Mouse (Mus musculus) liver, embryonic 16.5 days (tissue): ENCODE measurements around the gene Rae1. TPM values are rescaled to one million over a fixed set of nuclear protein-coding genes. Genes with fewer than 3 reads are reported as not detected.
A peak's percentile ranks its signal among the peaks of the same experiment; 100 is the strongest.

ENCODE experiments used
- ATAC-seq: fragments of 200-750 bp; cut with Nextera tagmentation; 2 replicates; pipeline ENCODE4 v1.8.0; 2017; ENCODE audit warnings: low read depth, mild to moderate bottlenecking, moderate number of reproducible peaks, moderate library complexity
- H3K27ac ChIP-seq: fragments of 300-500 bp; sonication (generic); 2 replicates; pipeline ENCODE4 v1.5.1; 2014; ENCODE audit warnings: mild to moderate bottlenecking, low read length
- H3K27me3 ChIP-seq: fragments of 300-500 bp; sonication (generic); 2 replicates; pipeline ENCODE4 v1.6.1; 2014; ENCODE audit warnings: low read depth, low read length, mixed read lengths; ENCODE audit not compliant: control insufficient read depth, insufficient read depth
- H3K36me3 ChIP-seq: fragments of 300-500 bp; sonication (generic); 2 replicates; pipeline ENCODE4 v1.6.1; 2014; ENCODE audit warnings: mild to moderate bottlenecking; ENCODE audit not compliant: control insufficient read depth, insufficient read depth
- H3K4me1 ChIP-seq: fragments of 300-500 bp; sonication (generic); 2 replicates; pipeline ENCODE4 v1.6.1; 2014; ENCODE audit warnings: low read depth, low read length, mixed read lengths; ENCODE audit not compliant: control insufficient read depth
- H3K4me2 ChIP-seq: fragments of 300-500 bp; sonication (generic); 2 replicates; pipeline ENCODE4 v1.6.1; 2014; ENCODE audit warnings: low read depth, low read length, mixed read lengths
- H3K4me3 ChIP-seq: fragments of 300-500 bp; sonication (generic); 2 replicates; pipeline ENCODE4 v1.5.1; 2014; ENCODE audit warnings: low read depth, mild to moderate bottlenecking, low read length
- H3K9ac ChIP-seq: fragments of 300-500 bp; sonication (generic); 2 replicates; pipeline ENCODE4 v1.6.1; 2014; ENCODE audit warnings: low read depth, low read length
- H3K9me3 ChIP-seq: fragments of 300-500 bp; sonication (generic); replicated peaks from 2 replicates; pipeline ENCODE4 v1.6.1; 2016; ENCODE audit warnings: low read length; ENCODE audit not compliant: control insufficient read depth
- WGBS: fragments of 180-500 bp; shearing (Covaris S2); extraction: QIAGEN DNeasy Blood & Tissue Kit; methylation state at CpG from one replicate; pipeline ENCODE4 v1.1.7; 2014; ENCODE audit not compliant: insufficient replicate concordance; 5-methylcytosine and 5-hydroxymethylcytosine counted together
- polyA plus RNA-seq: library from polyadenylated mRNA; unstranded; fragments of >200 nt; fragmentation: Nextera tagmentation; extraction: Ambion mirVana; gene quantifications from 2 replicates; pipeline ENCODE4 v1.2.1, GENCODE M21; 2015

The Rae1 gene
- polyA plus RNA-seq: 55.2 and 56.6 TPM in 2 replicates

DNA sequence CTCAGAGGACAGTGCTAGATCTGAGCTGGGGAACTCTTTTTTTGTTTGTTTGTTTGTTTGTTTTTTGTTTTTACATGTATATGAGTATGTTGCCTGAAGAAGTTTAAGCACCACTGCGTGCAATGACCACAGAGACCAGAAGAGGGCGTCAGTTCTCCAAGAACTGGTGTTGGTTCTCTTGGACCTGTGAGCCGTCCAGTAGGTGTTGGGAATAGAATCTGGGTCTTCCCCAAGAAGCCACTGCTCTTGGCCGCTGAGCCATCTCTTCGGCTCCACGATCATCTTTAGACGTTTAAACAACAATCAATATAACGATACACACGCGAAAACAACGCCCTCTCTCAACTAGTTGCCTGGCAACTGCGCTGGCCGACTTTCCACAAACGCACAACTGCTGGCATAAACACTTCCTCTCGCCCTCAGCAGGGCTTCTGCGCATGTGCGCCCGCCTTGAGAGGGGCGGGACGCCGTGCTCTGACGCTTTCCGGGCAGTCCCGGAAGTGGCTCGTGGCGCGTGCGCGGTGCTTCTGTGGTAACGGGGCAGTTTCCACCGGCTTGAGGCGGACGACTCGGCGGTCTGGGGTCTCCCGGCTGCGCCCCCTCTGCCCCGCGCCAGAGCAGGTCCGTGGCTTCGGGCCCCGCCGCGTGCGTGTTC, at the start of gene Rae1:
Gene Rae1 (plus strand): TSS at position 488 of the 655 bp plus-strand sequence.
- under 1% methylated on average over 45 of the region's 45 CpGs for WGBS
- peak; percentile 94 for ATAC-seq

DNA sequence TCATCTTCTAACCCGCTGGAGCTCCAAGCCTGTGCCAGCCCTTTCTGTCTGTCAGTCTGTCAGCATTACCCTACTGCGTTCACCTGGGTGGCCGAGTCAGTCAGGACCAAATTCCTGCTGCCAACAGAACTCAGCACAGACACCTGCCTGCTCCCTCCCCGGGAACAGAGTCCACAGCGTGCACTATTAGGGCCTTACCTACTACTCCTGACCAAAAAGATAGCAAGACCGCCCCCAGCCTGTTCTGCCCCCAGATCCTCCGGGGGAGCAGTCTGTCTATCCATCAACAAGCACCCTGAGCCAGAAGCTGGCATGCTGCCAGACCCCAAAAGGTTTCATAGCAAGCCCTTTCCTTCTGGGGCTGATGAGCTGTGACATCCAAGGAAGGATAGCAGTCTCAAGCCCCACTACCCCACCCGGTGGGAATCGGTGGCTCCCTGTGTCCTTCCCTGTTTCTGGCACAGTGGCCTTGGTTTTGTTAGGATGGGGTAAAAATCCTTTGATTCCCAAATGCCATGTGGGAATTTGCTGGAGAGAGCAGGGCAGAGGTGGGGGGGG, 49.7 kb upstream of the Rae1 start:
- Histone ChIP-seq H3K27ac (no peak overlapping the region), H3K36me3 (no peaks in the 10 kb centered on the region), H3K9me3 (no peaks in the 10 kb centered on the region), H3K4me2 (no peak overlapping the region), H3K4me3 (no peak overlapping the region), H3K27me3 (no peaks in the 10 kb centered on the region), H3K4me1 (no peaks in the 10 kb centered on the region), H3K9ac (no peak overlapping the region)
- 54% methylated on average over 9 of the region's 9 CpGs for WGBS
- no peak for ATAC-seq

More for the DNA sequence above, at the start of gene Rae1:
- peaks cover 22% of the 10 kb centered on the region for H3K36me3 ChIP-seq
- peak within 1 kb of the TSS; percentile 95 for H3K4me3 ChIP-seq
- no peaks in the 10 kb centered on the region; the same call in 1 of the 2 replicates for H3K27me3 ChIP-seq
- H3K9ac ChIP-seq: peak within 1 kb of the TSS; percentile 93
- H3K4me1 ChIP-seq: peaks cover 18% of the 10 kb centered on the region
- H3K27ac ChIP-seq: peak within 1 kb of the TSS; percentile 99
- H3K9me3 ChIP-seq: no peaks in the 10 kb centered on the region
- peak within 1 kb of the TSS; percentile 77 for H3K4me2 ChIP-seq

DNA sequence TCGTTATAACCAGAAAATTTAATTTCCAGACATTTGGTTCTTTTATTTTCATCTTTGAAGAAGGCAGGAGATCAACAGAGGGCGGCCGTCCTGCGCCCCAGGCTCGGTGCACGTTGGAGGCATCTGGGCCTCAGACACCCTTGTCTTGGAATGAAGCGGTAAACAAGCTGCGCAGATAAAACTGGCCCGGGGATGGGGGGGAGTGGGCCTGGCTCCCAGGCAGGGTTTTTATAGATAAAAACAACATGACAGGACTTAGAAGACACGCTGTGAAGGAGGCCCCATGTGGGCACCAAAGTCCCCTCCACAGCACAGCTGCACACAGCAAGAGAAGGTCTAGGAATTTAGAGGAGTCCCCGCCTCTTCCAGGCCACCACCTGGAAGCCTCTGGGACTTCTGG, 49.2 kb upstream of the Rae1 start:
- Histone ChIP-seq H3K4me1 (no peaks in the 10 kb centered on the region), H3K4me3 (no peak overlapping the region), H3K9me3 (no peaks in the 10 kb centered on the region), H3K36me3 (no peaks in the 10 kb centered on the region), H3K27me3 (no peaks in the 10 kb centered on the region), H3K27ac (no peak overlapping the region), H3K9ac (no peak overlapping the region), H3K4me2 (no peak overlapping the region)
- ATAC-seq: no peak
- WGBS: 27% methylated on average over 11 of the region's 11 CpGs

DNA sequence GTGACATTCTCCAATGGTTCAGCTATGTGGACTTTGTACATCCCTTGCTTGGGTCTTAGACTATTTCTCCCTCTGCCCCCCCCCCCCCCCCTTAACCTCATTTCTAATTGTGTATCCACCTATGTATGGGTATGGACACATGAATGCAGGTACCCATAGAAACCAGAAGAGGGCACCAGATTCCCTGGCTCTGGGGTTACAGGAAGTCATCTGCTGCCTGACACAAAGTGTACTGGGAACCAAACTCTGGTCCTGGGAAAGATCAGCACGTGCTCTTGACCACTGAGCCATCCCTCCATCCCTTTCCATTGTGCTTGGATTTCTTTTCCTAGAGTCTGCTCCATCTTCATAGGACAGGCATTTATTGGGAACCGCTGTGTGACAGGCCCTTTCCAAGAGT, 47.9 kb upstream of the Rae1 start:
- no peak overlapping the region for H3K4me3 ChIP-seq
- WGBS: 57% methylated on average over 2 of the region's 2 CpGs
- H3K4me2 ChIP-seq: no peak overlapping the region
- no peaks in the 10 kb centered on the region for H3K4me1 ChIP-seq
- no peaks in the 10 kb centered on the region for H3K27me3 ChIP-seq
- no peak overlapping the region for H3K27ac ChIP-seq
- ATAC-seq: no peak
- H3K9ac ChIP-seq: no peak overlapping the region
- no peaks in the 10 kb centered on the region for H3K9me3 ChIP-seq
- no peaks in the 10 kb centered on the region for H3K36me3 ChIP-seq

DNA sequence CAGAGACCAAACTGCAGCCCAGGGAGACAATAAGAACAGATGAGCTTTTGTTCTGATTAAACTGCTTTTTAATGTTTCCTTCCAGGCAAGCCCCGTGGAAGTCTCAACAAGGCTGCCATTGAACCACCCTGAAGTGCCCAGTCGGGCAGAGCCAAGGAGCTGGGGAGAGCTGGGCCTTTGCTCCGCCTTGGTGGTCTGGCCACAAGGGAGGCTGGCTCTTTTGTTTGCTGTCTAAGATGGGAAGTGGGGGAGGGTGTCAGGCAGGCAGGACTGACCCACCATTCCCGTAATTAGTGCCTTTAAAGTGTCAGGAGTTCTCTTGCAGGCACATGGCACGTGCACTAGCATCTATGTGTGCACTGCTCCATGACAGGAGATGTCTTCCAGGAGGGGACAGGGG, 41.3 kb upstream of the Rae1 start:
- H3K27ac ChIP-seq: no peak overlapping the region
- WGBS: 26% methylated on average over 5 of the region's 5 CpGs
- H3K4me3 ChIP-seq: no peak overlapping the region
- H3K4me1 ChIP-seq: no peaks in the 10 kb centered on the region
- H3K9ac ChIP-seq: no peak overlapping the region
- no peak for ATAC-seq
- H3K9me3 ChIP-seq: peaks cover 4% of the 10 kb centered on the region; the same call in 1 of the 2 replicates
- H3K36me3 ChIP-seq: no peaks in the 10 kb centered on the region
- H3K27me3 ChIP-seq: no peaks in the 10 kb centered on the region
- no peak overlapping the region for H3K4me2 ChIP-seq

DNA sequence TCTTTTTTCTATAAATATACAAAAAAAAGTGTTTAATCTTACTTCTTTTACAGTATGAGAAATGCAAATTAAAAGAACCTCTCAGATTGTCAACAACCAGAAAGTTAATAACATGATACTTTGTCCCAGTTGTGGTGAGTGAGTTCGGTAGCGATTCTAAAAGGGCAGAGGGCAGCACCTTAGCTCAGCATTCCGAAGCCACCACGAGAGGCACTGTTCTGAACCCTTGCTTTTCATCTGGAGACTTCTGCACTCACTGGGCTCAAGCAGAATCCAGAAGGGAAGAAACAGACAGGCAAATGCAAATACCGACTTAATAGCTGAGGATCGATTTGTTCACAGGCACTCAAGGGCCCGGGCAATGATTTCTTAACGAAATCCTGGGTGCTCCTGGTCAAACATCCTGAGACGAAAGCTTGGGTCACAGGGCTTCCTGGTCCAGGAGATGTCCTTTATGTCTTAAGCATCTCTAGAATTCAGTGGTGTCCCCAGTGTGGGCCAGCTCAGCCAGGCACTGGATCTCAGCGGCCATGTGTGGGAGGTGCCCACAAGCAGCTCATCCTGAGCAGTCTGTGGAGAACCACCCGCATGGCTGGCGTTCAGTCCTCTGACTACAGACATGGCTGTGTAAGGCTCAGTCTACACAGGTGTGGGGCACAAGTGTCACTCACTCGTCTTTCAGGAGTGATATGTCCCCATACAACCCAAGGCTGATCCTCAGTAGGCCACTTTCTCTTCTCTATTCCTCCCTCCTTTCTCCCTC, 40.7 kb upstream of the Rae1 start:
- no peak overlapping the region for H3K4me2 ChIP-seq
- H3K27ac ChIP-seq: no peak overlapping the region
- H3K4me3 ChIP-seq: no peak overlapping the region
- peaks cover 4% of the 10 kb centered on the region; the same call in 1 of the 2 replicates for H3K9me3 ChIP-seq
- no peaks in the 10 kb centered on the region for H3K27me3 ChIP-seq
- WGBS: 55% methylated on average over 13 of the region's 13 CpGs
- no peaks in the 10 kb centered on the region for H3K36me3 ChIP-seq
- no peaks in the 10 kb centered on the region for H3K4me1 ChIP-seq
- H3K9ac ChIP-seq: no peak overlapping the region
- ATAC-seq: no peak

DNA sequence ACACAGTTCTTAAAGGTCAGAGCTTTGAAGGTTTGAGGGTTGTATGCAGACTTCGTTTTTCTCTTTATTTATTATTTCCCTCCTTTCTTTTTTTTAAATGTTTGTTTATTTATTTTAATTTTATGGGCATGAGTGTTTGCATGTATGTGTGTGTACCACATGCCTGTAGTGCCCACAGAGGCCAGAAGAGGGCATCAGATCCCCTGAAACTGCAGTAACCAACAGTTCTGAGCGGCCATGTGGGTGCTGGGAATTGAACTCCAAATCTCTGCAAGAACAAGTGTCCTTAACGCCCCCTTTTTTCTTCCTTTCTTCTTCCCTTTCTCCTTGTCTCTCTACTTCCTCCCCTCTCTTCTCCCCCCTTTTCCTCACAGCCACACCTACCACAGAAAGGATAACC, 39.6 kb upstream of the Rae1 start:
- H3K4me2 ChIP-seq: no peak overlapping the region
- H3K27ac ChIP-seq: no peak overlapping the region
- H3K36me3 ChIP-seq: no peaks in the 10 kb centered on the region
- no peaks in the 10 kb centered on the region for H3K4me1 ChIP-seq
- no peak overlapping the region for H3K4me3 ChIP-seq
- no peaks in the 10 kb centered on the region for H3K27me3 ChIP-seq
- H3K9me3 ChIP-seq: peaks cover 4% of the 10 kb centered on the region; the same call in 1 of the 2 replicates
- ATAC-seq: no peak
- H3K9ac ChIP-seq: no peak overlapping the region
- 54% methylated on average over 3 of the region's 3 CpGs for WGBS

DNA sequence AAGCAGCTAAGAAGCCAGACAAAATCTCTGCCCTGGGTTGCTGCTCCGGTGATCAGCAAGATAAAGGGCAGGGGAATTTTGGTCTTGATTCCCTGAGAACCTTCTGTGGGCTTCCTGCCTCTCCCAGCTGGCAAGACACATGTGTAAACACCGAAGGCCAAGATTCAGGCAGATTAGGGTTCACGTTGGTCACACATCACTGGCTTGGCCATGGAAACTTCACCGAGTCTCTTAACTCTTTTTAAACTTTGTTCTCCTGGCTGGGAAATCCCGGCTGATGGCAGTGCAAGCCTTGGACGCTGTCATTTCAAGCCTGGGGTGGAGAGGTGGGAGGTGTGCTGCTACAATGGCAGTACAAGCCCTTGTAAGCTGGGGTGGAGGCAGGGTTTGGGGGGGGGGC, 38.7 kb upstream of the Rae1 start:
- Histone ChIP-seq H3K27ac (no peak overlapping the region), H3K9ac (no peak overlapping the region), H3K9me3 (peaks cover 4% of the 10 kb centered on the region; the same call in 1 of the 2 replicates), H3K4me1 (no peaks in the 10 kb centered on the region), H3K4me3 (no peak overlapping the region), H3K36me3 (no peaks in the 10 kb centered on the region), H3K4me2 (no peak overlapping the region), H3K27me3 (no peaks in the 10 kb centered on the region)
- 55% methylated on average over 6 of the region's 6 CpGs for WGBS
- no peak for ATAC-seq

DNA sequence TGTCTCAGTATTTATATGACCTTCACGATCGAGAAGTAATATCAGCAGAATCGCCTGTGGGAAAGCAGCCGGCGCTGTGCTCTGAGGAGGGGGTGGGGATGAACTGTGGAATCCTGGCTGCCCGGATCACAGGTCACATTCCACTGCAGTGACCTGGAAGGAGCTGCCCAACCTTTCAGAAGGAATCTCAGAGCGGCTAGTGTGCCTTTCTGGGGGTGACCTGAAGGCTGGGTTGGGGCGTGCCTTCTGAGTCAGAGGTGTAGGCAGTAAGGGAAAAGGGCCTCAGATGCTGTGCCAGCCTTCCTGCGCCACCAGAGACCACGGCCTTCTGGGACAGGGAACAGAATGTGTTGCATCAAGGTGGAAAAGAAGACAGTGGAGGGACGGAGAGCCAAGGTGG, 34.7 kb upstream of the Rae1 start:
- Histone ChIP-seq H3K4me1 (no peaks in the 10 kb centered on the region), H3K27ac (no peak overlapping the region), H3K27me3 (no peaks in the 10 kb centered on the region), H3K9me3 (peaks cover 4% of the 10 kb centered on the region; the same call in 1 of the 2 replicates), H3K4me2 (no peak overlapping the region), H3K4me3 (no peak overlapping the region), H3K36me3 (no peaks in the 10 kb centered on the region), H3K9ac (no peak overlapping the region)
- ATAC-seq: no peak
- WGBS: 56% methylated on average over 11 of the region's 11 CpGs
